Mouse (Mus musculus): ENCODE measurements around the gene Oxsr1.

Oxsr1 gene

DNA sequence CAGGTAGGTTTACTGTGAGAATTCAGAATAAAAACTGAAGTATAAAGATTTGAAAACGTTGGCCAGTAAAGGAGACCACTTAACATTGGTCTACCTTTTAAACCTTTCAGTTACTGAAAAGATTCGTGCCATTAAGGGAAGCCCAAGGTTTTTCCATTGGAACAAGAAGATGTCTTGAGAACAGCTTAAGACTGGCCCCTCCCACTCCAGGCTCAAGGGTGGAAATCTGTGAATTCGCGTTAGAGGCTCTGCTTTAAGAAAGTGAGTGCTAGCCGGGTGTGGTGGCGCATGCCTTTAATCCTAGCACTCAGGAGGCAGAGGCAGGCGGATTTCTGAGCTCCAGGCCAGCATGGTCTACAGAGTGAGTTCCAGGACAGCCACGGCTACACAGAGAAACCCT, 109.2 kb downstream of the Oxsr1 start:
- no peak for DNase-seq

DNA sequence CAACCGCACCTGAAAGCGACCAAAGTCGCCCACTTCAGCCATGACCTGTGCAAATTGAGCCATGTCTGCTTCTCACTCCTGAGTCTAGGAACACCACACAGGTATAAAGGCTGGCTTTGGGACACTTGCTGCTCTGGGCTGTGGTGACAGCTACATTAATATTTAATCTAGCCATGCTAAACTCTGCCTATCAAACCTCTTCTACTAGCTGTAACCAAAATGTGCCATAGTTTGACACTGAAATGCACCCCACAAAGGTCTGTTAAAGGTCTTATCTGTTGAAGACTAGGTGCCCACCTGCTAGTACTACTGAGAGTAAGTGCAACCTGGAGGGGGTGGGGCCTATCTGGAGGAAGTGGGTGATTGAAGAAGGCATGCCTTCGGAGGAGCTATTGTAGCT, 113.2 kb downstream of the Oxsr1 start, which contains the start of gene Slc22a13:
TSS of gene Slc22a13 (minus strand) at position 101 of the 400 bp plus-strand sequence.
- no peak for DNase-seq

DNA sequence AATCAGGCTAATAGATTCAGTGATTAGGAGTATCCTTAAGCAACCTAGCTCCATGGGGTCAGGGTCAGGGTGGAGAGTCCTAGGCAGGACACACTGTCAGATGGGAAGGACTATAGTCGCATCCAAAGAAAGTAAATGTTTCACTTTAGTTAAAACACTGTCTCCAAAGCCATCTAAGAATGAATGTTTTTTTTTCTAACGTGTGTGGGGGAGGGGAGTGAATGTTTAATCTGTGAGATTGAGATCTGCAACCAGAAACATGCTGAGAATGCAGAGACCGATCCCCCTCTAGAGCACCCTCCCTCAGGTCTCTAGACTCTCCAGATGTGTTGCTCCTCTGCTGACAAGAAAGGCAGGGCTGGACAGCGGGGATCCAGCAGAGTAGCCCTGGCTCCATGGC, 115.1 kb downstream of the Oxsr1 start:
- DNase-seq, result no peak

DNA sequence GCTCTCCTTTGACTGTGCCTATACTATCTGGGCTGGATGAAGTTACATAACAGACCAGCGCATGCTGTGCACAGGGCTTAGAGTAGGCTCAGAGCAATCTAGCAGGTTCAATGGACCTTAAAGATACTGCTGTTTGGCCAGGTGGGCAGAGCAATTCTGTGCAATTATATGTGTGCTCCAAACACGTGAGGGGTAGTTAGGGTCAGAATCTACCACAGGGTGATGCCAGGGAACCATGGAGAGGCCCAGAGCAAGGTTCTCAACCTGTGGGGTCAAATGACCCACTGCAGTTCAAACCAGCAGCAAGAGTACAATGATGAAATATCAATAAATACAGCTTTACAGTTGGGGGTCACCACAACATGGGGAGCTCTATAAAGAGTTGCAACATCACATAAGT, 115.6 kb downstream of the Oxsr1 start:
- no peak for DNase-seq

DNA sequence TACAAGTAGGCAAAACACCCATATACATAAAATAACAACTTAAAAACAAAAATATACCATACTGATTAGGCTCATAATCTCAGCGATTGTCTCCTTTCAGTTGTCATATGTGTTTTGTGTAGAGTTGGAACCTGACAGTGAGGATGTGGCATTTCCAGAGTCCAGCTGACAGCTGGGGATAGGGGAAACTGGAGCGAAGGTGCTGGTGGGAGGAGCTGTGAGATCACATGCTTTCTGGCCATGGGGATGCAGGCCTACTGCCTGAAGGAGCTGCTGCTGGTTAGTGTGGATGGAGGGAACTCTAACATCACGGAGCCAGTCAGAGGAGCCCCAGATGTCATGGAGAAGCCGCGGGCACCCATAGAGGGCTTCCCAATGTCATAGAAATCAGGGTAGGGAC, 116.5 kb downstream of the Oxsr1 start:
- no peak for DNase-seq

DNA sequence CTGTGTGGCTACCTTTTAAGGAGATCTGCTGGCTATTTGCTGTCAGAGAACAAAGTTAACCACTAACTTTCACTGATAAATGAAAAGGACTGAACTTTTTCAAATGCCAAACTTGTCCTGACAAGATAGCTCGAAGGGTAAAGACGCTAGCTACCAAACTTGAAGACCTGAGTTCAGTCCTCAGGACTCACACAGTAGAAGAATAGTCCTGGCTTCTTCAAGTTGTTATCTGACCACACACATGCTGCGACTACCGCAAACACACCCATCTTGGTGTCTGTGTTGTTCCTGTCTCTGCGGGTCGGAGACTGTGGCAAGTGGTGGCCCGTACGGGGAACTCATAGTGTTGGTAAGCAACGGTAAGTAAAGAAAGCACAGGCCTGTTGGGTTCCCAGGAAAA, 118.6 kb downstream of the Oxsr1 start:
- no peak for DNase-seq

DNA sequence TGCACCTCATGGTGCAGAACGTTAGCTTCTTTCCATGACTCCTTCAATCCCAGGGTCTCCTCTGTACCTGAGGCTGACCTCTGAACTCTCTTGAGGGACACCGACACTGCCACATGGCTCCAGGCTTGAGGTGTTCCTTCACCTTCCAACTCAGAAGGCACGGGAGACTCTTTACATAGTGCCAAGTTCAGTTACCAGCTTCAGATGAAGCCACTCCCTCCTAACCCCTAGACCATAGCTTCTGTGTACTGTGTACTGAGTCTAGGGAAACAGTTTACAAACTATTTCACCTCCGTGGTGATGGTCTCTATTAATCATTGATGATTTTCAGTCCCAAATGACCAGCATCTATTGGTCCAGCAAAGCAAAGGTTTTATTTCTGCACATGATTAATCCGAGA, 120.6 kb downstream of the Oxsr1 start:
- DNase-seq, result no peak

DNA sequence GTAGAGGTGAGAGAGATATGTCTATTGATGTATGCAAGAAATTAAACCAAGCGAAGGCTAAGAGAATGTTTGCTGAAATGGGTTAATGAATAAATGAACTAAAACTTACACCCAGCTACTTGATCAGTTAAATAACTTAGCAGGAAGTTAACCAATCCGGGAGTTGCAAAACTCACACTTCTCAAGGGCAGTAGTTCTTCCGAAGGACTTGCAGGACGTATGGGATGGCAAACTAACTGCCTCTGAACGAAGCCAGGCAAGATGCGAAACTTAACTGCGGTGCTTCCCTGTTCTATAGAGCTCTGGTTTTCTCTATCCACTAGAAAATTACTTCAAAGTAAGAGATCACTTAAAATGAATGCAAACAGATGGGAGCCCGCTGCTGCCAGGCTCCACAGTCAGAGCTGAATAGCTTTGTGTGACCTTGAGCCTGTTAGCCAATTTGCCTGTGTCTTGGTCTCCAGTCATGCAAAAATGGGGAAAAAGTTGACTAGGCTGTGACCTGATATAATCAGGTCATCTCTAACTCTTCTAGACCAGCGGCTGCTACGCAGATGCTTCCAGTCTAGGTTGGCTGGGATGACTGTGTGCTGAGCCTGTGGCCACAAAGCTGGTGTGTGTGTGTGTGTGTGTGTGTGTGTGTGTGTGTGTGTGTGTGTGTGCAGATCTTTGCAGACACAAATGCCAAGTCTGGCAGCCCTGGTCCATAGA, 122.9 kb downstream of the Oxsr1 start:
- no peak for DNase-seq

DNA sequence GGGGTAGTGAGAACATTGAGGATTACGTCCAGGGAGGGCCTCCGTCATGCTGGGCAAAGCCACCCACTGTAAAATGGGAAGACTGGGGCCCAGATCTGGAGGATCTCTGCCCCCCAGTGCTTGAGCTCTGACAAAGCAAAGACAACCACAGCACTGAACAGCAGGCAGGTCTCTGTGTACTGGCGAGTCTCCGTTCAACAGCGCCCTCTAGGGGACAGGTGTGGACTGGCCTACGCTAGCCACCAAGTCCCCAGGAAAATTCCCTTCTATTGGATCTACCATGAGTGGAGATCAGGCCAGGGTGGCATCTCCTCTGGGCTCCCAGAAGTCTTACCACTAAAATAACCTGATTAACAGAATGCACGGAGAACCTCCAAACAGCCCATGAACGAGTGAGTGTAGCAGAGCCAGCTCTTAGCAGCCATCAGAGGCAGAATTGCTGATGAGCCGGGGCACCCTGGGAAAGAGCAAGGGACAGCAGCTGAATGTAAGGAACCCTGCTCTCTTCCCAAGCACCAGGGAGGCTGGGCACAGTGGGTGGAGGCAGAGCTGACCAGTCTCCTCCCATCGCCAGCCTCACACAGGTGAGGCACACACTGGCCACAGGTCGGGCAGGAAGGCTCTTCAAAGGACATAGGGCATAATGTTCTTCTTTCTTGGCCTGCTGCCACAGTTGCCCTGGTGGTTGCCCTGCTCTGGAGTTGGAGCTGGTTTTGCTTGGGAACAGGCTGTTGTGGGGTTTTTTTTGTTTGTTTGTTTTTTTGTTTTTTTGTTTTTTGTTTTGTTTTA, 129.8 kb downstream of the Oxsr1 start:
- DNase-seq, result peak; percentile 37
